Mouse (Mus musculus): ENCODE data around the gene Cdk5.

- TF ChIP-seq CTCF (IDR thresholded peaks at IDR 0.05; ENCODE audit: low read depth), result no peak
- no peak for TF ChIP-seq EP300 (IDR thresholded peaks at IDR 0.05; ENCODE audit: low read depth)
These were observed 17.9 kb downstream of the Cdk5 start for GRCm38 (mm10) chr5:24405389-24405876.
